Mouse (Mus musculus): ENCODE measurements around the gene Olfr805. TPM values are rescaled to one million over a fixed set of nuclear protein-coding genes. Genes with fewer than 3 reads are reported as not detected.

Gene Olfr805
- not detected for total RNA-seq (2021)

- DNase-seq = no peak
Measured at GRCm38 (mm10) chr10:129729275-129729674, at the start of gene Olfr805. Gene Olfr805, minus strand, starts transcription at chr10:129729375.

GRCm38 (mm10) chr10:129778123-129778522, 48.9 kb upstream of the Olfr805 start:
- DNase-seq = no peak

GRCm38 (mm10) chr10:129774338-129774737, 45.2 kb upstream of the Olfr805 start, which contains the start of gene Olfr809:
Gene Olfr809, plus strand, starts transcription at chr10:129774638.
- no peak for DNase-seq

GRCm38 (mm10) chr10:129765182-129765581, 36.0 kb upstream of the Olfr805 start, which contains the start of gene Olfr808:
Gene Olfr808, plus strand, starts transcription at chr10:129765482.
- no peak for DNase-seq

GRCm38 (mm10) chr10:129757693-129758092, 28.5 kb upstream of the Olfr805 start, which contains the start of gene Olfr807:
Gene Olfr807, minus strand, starts transcription at chr10:129757793.
- DNase-seq = no peak

DNA sequence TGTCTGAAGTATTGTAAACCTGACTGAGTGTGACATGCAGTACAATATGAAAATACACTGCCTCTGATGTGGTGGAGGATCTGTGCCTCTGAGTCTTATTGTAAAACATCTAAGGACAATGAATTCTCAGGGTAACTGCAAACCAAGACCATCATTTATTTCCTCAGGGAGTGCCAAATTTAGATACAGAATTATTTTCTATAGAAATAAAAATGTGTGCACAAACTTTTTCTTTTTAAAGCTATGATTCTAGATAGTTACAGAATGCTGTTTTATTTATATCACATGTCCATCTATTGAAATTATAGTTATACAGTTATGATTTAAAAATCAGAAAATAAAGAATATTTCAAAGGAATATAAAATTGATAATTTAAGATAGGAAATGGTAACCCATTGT, 12.6 kb upstream of the Olfr805 start, which contains the start of gene Olfr806:
Gene Olfr806 (minus strand): TSS at position 101 of the 400 bp plus-strand sequence.
- DNase-seq = no peak

DNA sequence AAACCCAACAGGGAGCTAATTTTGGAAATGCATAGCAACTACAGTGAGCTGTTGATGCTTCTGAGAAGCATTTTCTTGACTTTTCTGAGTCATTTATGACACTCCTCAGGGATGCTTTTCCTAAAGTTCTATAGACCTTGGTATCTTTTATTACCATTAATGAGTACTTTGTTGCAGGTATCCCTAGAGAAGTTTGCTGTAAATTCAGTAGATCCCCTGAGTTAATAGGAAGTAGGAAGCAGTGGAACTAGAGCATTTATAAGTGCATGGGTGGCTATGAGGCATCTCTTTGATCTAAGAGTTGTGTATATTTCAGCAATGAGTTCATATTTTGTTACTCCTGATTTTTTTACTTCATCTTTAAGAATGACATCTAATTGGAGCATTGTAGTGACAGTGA, 26.3 kb downstream of the Olfr805 start, which contains the start of gene Olfr804:
Gene Olfr804 (plus strand): TSS at position 301 of the 400 bp plus-strand sequence.
- DNase-seq = no peak

DNA sequence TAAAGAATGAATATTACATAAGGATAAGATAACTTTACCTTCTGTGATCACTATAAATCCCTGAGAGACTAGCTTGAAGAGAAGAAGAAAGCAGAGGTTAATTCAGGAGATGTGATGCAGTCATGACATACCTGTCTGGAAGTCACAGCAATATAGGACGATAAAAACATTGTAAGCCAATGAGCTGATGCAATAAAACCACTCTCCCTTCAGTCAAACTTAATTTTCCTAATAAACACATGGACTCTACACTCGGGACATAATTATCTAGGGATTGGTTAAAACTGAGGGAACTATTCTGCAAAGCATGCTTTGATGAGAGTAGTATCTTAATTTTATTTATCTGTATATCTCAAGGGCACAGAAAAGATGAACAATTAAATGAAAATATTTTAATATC, 35.0 kb downstream of the Olfr805 start, which contains the start of gene Olfr803:
Gene Olfr803 (minus strand): TSS at position 101 of the 400 bp plus-strand sequence.
- DNase-seq = no peak

DNA sequence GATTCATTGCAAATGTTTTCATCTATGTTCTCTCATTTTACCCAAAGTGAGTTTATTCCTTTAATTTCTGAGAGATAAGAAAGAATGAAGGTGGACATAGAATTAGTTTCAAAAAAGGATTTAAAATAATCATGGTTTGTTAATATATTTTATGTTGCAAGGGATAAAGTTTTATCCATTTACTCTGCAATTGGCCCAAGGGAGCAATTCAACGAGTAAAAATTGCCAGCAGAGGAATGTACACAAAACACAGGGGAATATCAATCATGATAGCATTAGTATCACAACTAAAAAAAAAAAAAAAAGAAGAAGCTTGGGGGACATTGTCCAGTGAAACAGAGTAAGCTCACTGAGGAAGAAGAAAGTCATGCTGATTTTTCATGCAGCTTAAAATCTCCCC, 41.1 kb downstream of the Olfr805 start, which contains the start of gene Olfr802:
Gene Olfr802 (minus strand): TSS at position 101 of the 400 bp plus-strand sequence.
- no peak for DNase-seq

GRCm38 (mm10) chr10:129673765-129674164, 55.4 kb downstream of the Olfr805 start, which contains the start of gene Olfr801:
Gene Olfr801, minus strand, starts transcription at chr10:129673865.
- DNase-seq = no peak

Small RNA genes within 50 kb of the gene (microRNA-seq; reads per million reads assigned to microRNA genes)
- gene Gm24485 = 0 reads per million in 2 experiments

Other genes starting within 250 kb of the Olfr805 start
- not detected for gene Olfr789, start 244.6 kb downstream of the Olfr805 start, total RNA-seq (2021)
- not detected for gene Olfr790, start 230.9 kb downstream of the Olfr805 start, total RNA-seq (2021)
- not detected for gene Olfr791, start 207.6 kb downstream of the Olfr805 start, total RNA-seq (2021)
- not detected for gene Olfr792, start 190.2 kb downstream of the Olfr805 start, total RNA-seq (2021)
- gene Olfr794, start 161.7 kb downstream of the Olfr805 start, total RNA-seq (2021) = not detected
- gene Olfr796, start 116.8 kb downstream of the Olfr805 start, total RNA-seq (2021) = not detected
- not detected for gene Olfr798, start 101.4 kb downstream of the Olfr805 start, total RNA-seq (2021)
- not detected for gene Olfr799, start 91.9 kb downstream of the Olfr805 start, total RNA-seq (2021)
- not detected for gene Olfr800, start 71.7 kb downstream of the Olfr805 start, total RNA-seq (2021)
- gene Olfr801, start 55.5 kb downstream of the Olfr805 start, total RNA-seq (2021) = not detected
- under 1 TPM in 1 of 2 experiments, not detected in 1; 0.05 TPM for gene Olfr802, start 41.2 kb downstream of the Olfr805 start, total RNA-seq (2021)
- gene Olfr803, start 35.1 kb downstream of the Olfr805 start, total RNA-seq (2021) = not detected
- gene Olfr804, start 26.2 kb downstream of the Olfr805 start, total RNA-seq (2021) = not detected
- not detected for gene Olfr806, start 12.5 kb upstream of the Olfr805 start, total RNA-seq (2021)
- not detected for gene Olfr807, start 28.4 kb upstream of the Olfr805 start, total RNA-seq (2021)
- gene Olfr808, start 36.1 kb upstream of the Olfr805 start, total RNA-seq (2021) = not detected
- gene Olfr809, start 45.3 kb upstream of the Olfr805 start, total RNA-seq (2021) = not detected
- not detected for gene Olfr810, start 65.5 kb upstream of the Olfr805 start, total RNA-seq (2021)
- gene Olfr811, start 75.0 kb upstream of the Olfr805 start, total RNA-seq (2021) = not detected
- not detected for gene Olfr812, start 116.7 kb upstream of the Olfr805 start, total RNA-seq (2021)
- gene Olfr813, start 126.0 kb upstream of the Olfr805 start, total RNA-seq (2021) = not detected
- gene Olfr814, start 150.5 kb upstream of the Olfr805 start, total RNA-seq (2021) = not detected
- gene Olfr815, start 176.5 kb upstream of the Olfr805 start, total RNA-seq (2021) = not detected
- not detected for gene Olfr816, start 186.2 kb upstream of the Olfr805 start, total RNA-seq (2021)
- gene Olfr818, start 219.7 kb upstream of the Olfr805 start, total RNA-seq (2021) = not detected
- gene Olfr819, start 237.9 kb upstream of the Olfr805 start, total RNA-seq (2021) = not detected
- not detected for gene Olfr247, start 246.8 kb upstream of the Olfr805 start, total RNA-seq (2021)